Mouse (Mus musculus) layer of hippocampus, adult 2 months (tissue): ENCODE measurements around the gene Tbc1d4. TPM values are rescaled to one million over a fixed set of nuclear protein-coding genes. Genes with fewer than 3 reads are reported as not detected.

ENCODE experiments used
- DNase-seq, 2 experiments: peaks; one replicate each; pipeline ENCODE4 v3.0.0; 2022; ENCODE audit warnings: low spot score in 2 of 2
- H3K27ac ChIP-seq: fragments of 200-600 bp; 2 replicates; pipeline ENCODE4 v1.8.1; 2022
- H3K4me3 ChIP-seq: fragments of 200-600 bp; 2 replicates; pipeline ENCODE4 v1.8.1; 2022; ENCODE audit warnings: mild to moderate bottlenecking
- CTCF ChIP-seq: fragments of 200-600 bp; conservative IDR thresholded peaks from 2 replicates; pipeline ENCODE4 v1.8.1; 2022; ENCODE audit warnings: antibody characterized with exemption, mild to moderate bottlenecking, moderate library complexity
- total RNA-seq, 2 experiments: library from RNA; stranded (reverse); gene quantifications; 2 replicates each; pipeline ENCODE4 v1.2.3; 2021

The Tbc1d4 gene
- total RNA-seq, 2 experiments from 2014 or later = 10.4 to 11.3 TPM

GRCm38 (mm10) chr14:101447857-101448256, 161.1 kb downstream of the Tbc1d4 start:
- no peak overlapping the region for H3K27ac ChIP-seq

GRCm38 (mm10) chr14:101445205-101445604, 163.8 kb downstream of the Tbc1d4 start:
- H3K27ac ChIP-seq = no peak overlapping the region
- TF ChIP-seq CTCF = no peak
- no peak for DNase-seq
- no peak overlapping the region for H3K4me3 ChIP-seq

More at GRCm38 (mm10) chr14:101447857-101448256, 161.1 kb downstream of the Tbc1d4 start:
- H3K4me3 ChIP-seq = no peak overlapping the region
- no peak for TF ChIP-seq CTCF
- no peak for DNase-seq

- no peak overlapping the region for H3K27ac ChIP-seq
- DNase-seq = no peak
- no peak for TF ChIP-seq CTCF
- H3K4me3 ChIP-seq = no peak overlapping the region
Observed at GRCm38 (mm10) chr14:101437925-101438324, 171.1 kb downstream of the Tbc1d4 start.

- Histone ChIP-seq H3K27ac (no peak overlapping the region), H3K4me3 (no peak overlapping the region)
- no peak for TF ChIP-seq CTCF
- DNase-seq = peak in 1 of 2 experiments; percentile 11
Observed at GRCm38 (mm10) chr14:101430536-101430935, 178.5 kb downstream of the Tbc1d4 start.

GRCm38 (mm10) chr14:101428805-101429516, 180.0 kb downstream of the Tbc1d4 start:
- DNase-seq = peak; percentile 33 to 44
- no peak overlapping the region for H3K4me3 ChIP-seq
- peak; percentile 95 for TF ChIP-seq CTCF
- no peak overlapping the region for H3K27ac ChIP-seq

GRCm38 (mm10) chr14:101417679-101418078, 191.3 kb downstream of the Tbc1d4 start:
- Histone ChIP-seq H3K4me3 (no peak overlapping the region), H3K27ac (no peak overlapping the region)
- no peak for TF ChIP-seq CTCF
- no peak for DNase-seq

Other genes starting within 250 kb of the Tbc1d4 start
- 10 to 100 TPM; 53.4 to 56.3 TPM for gene Commd6, start 31.5 kb upstream of the Tbc1d4 start, total RNA-seq
- gene Uchl3, start 44.8 kb upstream of the Tbc1d4 start, total RNA-seq = 10 to 100 TPM; 46.2 to 54.9 TPM
- gene Gm9922, start 120.6 kb upstream of the Tbc1d4 start, total RNA-seq = not detected
- gene Lmo7, start 120.8 kb upstream of the Tbc1d4 start, total RNA-seq = 100 to 1,000 TPM; 147 to 150 TPM